Mouse (Mus musculus) cerebellum, adult 2 months (tissue): ENCODE measurements at regions not wholly inside any gene's neighbourhood (a gene's known extent, or its start where the extent isn't known, plus 50 kb on each side); places are given as distances from the start of the nearest gene placed in this dataset.

Source experiments
- CTCF ChIP-seq: fragments of 200-500 bp; IDR thresholded peaks from 2 replicates; pipeline ENCODE4 v1.5.1; 2011; ENCODE audit warnings: low read depth, mild to moderate bottlenecking, control low read depth, low read length, moderate library complexity, borderline replicate concordance; ENCODE audit not compliant: insufficient read depth
- POLR2A ChIP-seq: fragments of 200-500 bp; IDR thresholded peaks from 2 replicates; pipeline ENCODE4 v1.6.1; 2011; ENCODE audit warnings: low read length, control low read depth, borderline replicate concordance; ENCODE audit not compliant: insufficient read depth

DNA sequence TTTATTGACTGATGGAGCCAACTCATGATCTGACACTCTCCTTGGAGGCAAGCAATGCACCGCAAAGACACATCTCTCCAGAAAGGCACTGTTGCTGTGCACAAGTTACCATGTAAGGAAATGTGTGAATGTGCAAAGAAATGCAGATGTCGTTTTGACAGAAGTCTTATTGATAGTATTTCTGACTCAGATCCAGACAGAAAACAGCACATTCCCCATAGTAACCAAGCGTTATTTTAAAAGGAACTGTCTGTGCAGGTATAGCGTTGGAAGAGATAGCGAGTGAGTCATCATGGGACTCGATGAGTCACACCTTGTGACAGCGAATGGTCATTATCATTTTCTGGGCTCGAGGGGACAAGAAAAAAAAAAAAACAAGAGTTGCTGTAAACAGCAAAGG is 52.9 kb upstream of the Lifr start:
- TF ChIP-seq CTCF (no peak), POLR2A (no peak)
